Mouse (Mus musculus): Measurements from ENCODE around the gene Mlkl. TPM values are rescaled to one million over a fixed set of nuclear protein-coding genes. Genes with fewer than 3 reads are reported as not detected.
A peak's percentile ranks its signal among the peaks of the same experiment; 100 is the strongest.
"Not testable (repeated sequence)": the region's sequence is repeated elsewhere in the genome, so short reads cannot be mapped to it uniquely, and the experiment has no call there.

The Mlkl gene
- polyA plus RNA-seq, 1 experiment from 2014 or later = 3.7 TPM

DNA sequence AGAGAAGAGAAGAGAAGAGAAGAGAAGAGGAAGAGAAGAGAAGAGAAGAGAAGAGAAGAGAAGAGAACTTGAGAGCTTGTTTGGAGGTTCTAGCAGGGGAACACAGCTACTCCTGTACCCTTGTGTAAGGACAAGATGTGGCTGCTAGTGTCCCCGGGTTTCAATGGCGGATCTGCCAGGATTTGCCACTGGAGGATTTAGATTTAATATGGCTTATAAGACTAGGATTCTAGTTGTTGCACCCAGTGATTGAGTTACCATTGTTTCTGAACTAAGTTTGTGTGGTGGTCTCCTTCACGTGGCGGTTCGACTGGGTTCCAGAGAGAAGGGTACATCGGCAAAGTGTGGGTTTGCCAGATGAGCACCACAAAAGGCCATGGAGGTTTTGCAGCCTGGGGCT lies 24.0 kb downstream of the Mlkl start:
- not testable (repeated sequence) for H3K4me3 ChIP-seq (replicated peaks); ATAC-seq (ENCODE audit: insufficient read depth)
- 87% methylated on average over 6 of the region's 6 CpGs for WGBS (ENCODE audit: insufficient replicate concordance)

DNA sequence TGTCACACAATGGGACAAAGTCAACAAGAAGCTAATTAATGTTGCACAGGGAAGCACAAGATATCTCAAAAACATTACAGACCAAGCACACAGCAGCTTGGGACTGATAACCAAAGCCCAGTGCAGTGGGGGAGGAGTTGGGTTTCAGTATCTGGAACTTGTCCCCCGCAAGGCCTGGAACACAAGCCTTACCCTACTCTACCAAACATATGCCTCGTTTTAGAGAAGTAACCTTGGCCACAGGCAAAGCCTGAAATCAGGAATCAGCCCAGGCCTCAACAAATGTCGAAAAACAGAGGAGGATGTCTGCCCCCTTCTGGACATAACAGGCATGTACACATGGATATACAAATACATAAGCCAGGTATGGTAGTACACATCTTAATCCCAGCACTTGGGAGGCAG lies 25.2 kb downstream of the Mlkl start:
- Histone ChIP-seq H3K27me3 (no peaks in the 10 kb centered on the region), H3K27ac (replicated peaks) (peak overlapping the region; percentile 78), H3K36me3 (replicated peaks) (no peaks in the 10 kb centered on the region), H3K9me3 (replicated peaks) (no peaks in the 10 kb centered on the region), H3K4me1 (replicated peaks) (peaks cover 26% of the 10 kb centered on the region), H3K4me2 (no peak overlapping the region), H3K9ac (no peak overlapping the region), H3K4me3 (replicated peaks) (no peak overlapping the region)
- WGBS (ENCODE audit: insufficient replicate concordance) = 17% methylated on average over 3 of the region's 3 CpGs
- ATAC-seq (ENCODE audit: insufficient read depth) = peak; percentile 94

More for the DNA sequence above, 24.0 kb downstream of the Mlkl start:
- H3K27me3 ChIP-seq; H3K9me3 ChIP-seq (replicated peaks); H3K36me3 ChIP-seq (replicated peaks); H3K9ac ChIP-seq; H3K4me2 ChIP-seq; H3K27ac ChIP-seq (replicated peaks): not testable (repeated sequence)
- peaks cover 26% of the 10 kb centered on the region for H3K4me1 ChIP-seq (replicated peaks)

DNA sequence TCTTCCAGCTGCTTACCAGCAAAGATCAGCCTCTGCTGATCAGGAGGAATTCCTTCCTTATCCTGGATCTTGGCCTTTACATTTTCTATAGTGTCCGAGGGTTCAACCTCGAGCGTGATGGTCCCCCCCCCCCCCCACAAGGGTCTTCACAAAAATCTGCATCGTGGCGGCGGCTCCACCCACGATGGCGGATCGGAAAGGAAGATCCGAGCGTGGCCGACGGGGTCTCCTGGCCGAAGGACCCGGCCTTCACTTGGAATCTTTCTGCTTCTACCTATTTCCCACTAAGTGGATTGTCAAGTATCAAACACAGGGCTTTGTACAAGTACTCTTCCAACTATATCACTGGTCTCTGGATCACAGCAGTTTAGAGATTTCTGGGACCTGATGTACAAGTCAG lies 28.0 kb downstream of the Mlkl start:
- not testable (repeated sequence) for H3K9me3 ChIP-seq (replicated peaks); ATAC-seq (ENCODE audit: insufficient read depth); H3K27me3 ChIP-seq; H3K27ac ChIP-seq (replicated peaks); H3K4me2 ChIP-seq; H3K36me3 ChIP-seq (replicated peaks); H3K4me3 ChIP-seq (replicated peaks); H3K9ac ChIP-seq
- peaks cover 26% of the 10 kb centered on the region for H3K4me1 ChIP-seq (replicated peaks)
- WGBS (ENCODE audit: insufficient replicate concordance) = 79% methylated on average over 15 of the region's 15 CpGs

DNA sequence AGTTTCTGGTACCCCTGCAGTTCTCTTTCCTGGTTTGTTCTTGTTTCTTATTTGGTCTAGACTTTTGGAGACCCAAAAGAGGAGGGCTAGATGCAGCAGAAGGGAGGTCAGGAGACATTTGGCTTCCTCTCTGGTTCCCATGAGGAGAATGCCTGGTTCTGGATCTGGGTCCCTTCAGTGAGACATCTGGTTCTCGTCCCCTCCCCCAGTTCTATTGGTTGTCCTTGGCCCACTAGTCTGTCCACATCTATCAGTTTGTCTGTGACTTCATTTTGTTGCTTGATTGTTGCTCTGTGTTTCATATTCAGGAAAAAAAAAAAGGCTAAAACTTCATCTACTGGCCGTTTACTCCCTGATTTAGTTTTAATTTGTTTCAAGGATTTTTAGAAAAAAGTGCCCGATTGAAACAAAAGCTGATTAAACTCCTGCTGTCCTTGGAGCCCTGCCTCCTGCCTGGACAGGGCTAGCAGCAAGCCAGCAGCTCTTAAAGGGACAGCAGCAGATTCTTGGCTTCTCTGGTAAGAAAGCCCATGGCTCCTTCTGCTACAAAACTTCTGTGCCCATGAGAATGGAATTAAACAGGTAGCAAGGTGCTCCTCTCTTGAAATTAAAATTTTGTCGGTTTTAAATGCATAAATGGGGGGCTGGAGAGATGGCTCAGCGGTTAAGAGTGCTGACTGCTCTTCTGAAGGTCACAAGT lies 32.8 kb downstream of the Mlkl start:
- Histone ChIP-seq H3K36me3 (replicated peaks) (no peaks in the 10 kb centered on the region), H3K4me2 (no peak overlapping the region), H3K4me1 (replicated peaks) (peaks cover 8% of the 10 kb centered on the region), H3K27me3 (no peaks in the 10 kb centered on the region), H3K9me3 (replicated peaks) (no peaks in the 10 kb centered on the region), H3K9ac (no peak overlapping the region), H3K4me3 (replicated peaks) (no peak overlapping the region), H3K27ac (replicated peaks) (no peak overlapping the region)
- ATAC-seq (ENCODE audit: insufficient read depth) = no peak
- WGBS (ENCODE audit: insufficient replicate concordance) = 40% methylated on average over 5 of the region's 5 CpGs

DNA sequence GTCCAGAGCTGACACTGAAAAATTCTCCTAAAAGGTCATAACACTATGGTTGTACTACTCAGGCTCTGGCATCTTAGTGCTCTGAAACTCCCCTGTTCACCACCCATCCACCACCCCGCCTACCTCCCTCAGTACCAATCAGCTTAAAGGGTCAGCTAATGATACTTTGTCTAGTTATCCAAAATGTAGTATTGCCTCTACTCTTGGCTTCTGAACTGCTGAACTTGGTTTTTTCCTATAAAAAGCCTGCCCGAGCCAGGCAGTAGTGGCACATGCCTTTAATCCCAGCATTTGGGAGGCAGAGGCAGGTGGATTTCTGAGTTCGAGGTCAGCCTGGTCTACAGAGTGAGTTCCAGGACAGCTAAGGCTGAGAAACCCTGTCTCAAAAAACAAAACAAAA lies 33.6 kb downstream of the Mlkl start:
- Histone ChIP-seq H3K4me3 (replicated peaks) (no peak overlapping the region), H3K4me1 (replicated peaks) (peaks cover 8% of the 10 kb centered on the region), H3K9me3 (replicated peaks) (no peaks in the 10 kb centered on the region), H3K27me3 (no peaks in the 10 kb centered on the region), H3K27ac (replicated peaks) (no peak overlapping the region), H3K4me2 (no peak overlapping the region), H3K36me3 (replicated peaks) (no peaks in the 10 kb centered on the region), H3K9ac (no peak overlapping the region)
- ATAC-seq (ENCODE audit: insufficient read depth) = no peak
- WGBS (ENCODE audit: insufficient replicate concordance) = 72% methylated on average over 3 of the region's 3 CpGs

GRCm38 (mm10) chr8:111303076-111303803 lies 34.7 kb downstream of the Mlkl start:
- H3K27me3 ChIP-seq; H3K4me3 ChIP-seq (replicated peaks); H3K4me2 ChIP-seq; H3K27ac ChIP-seq (replicated peaks); H3K9me3 ChIP-seq (replicated peaks); H3K9ac ChIP-seq; H3K36me3 ChIP-seq (replicated peaks); ATAC-seq (ENCODE audit: insufficient read depth): not testable (repeated sequence)
- 70% methylated on average over 5 of the region's 5 CpGs for WGBS (ENCODE audit: insufficient replicate concordance)
- peaks cover 14% of the 10 kb centered on the region for H3K4me1 ChIP-seq (replicated peaks)

DNA sequence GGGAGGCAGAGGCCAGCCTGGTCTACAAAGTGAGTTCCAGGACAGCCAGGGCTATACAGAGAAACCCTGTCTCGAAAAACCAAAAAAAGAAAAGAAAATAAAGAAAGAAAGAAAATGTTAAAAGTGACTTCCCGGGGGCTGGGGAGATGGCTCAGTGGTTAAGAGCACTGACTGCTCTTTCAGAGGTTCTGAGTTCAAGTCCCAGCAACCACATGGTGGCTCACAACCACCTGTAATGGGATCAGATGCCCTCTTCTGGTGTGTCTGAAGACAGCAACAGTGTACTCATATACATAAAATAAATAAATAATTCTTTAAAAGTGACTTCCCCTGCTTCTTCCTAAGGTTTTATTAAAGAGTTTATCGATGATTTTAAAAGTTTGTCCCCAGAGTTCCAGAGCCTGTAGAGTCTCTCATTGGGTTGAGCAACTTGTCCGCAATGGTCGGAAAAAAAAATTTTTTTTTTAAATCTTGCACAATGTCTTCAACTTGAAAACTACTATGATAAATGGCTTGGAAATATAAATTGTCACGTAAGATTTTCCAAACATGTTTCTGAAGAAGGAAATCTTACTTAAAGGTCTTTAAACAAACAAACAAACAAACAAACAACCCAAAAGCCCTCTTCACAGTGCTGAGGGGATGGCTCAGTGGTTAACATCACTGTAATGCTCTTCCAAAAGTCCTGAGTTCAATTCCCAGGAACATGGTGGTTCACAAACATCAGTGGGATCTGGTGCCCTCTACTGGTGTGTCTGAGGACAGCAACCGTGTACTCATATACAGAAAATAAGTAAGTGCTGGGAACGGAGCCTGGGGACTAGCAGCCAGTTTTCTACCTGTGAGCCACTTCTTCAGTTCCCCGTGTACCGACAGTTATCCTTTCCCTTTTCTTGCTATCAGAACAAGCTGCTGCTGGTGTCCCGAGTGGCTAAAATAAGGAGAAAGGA lies 37.1 kb downstream of the Mlkl start:
- Histone ChIP-seq H3K36me3 (replicated peaks) (peaks cover 12% of the 10 kb centered on the region), H3K9me3 (replicated peaks) (no peaks in the 10 kb centered on the region), H3K4me1 (replicated peaks) (peaks cover 31% of the 10 kb centered on the region), H3K4me2 (peak overlapping the region; percentile 72), H3K4me3 (replicated peaks) (peak overlapping the region; percentile 95), H3K9ac (peak overlapping the region; percentile 45), H3K27me3 (no peaks in the 10 kb centered on the region), H3K27ac (replicated peaks) (peak overlapping the region; percentile 90)
- 56% methylated on average over 11 of the region's 11 CpGs for WGBS (ENCODE audit: insufficient replicate concordance)
- no peak; the same call in none of the 2 replicates for ATAC-seq (ENCODE audit: insufficient read depth)

DNA sequence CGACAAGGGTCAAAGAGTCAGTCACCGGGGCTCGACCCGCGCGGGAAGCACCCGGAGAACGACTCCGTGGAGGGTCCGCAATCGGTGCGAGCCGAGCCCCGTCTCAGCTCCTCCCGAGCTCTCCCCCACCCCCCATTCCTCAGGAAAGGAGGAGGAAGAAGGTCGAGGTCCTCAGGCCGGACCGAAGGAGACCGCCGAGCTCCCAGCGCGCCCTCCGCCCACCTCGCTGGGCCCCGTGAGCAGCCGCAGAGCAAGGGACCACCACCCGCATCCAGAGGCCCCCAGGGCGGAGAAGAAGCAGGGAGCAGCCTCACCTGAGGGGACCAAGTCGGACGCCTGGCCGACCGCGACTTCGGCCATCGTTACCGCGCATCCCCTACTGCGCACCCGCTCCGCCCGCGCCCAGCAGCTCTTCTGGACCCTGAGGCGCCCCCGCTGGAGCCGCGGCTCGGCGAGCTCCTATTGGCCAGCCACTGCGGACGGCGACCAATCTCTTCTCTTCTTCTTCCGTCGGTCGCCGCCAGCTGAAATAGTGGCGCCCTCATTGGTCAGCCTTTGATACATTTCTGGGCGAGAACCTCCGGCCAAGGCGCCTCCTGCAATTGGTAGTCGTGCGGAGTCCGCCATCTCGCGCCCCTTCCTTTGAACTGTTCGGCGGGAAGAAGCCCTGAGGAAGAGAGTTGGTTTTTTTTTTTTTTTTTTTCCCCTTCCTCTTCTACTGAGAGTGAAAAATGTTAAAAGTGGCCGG lies 38.0 kb downstream of the Mlkl start, which contains the start of gene Rfwd3:
TSS of gene Rfwd3 (minus strand) at position 402 of the 748 bp plus-strand sequence.
- under 1% methylated on average over 67 of the region's 67 CpGs for WGBS (ENCODE audit: insufficient replicate concordance)
- peaks cover 37% of the 10 kb centered on the region for H3K4me1 ChIP-seq (replicated peaks)

DNA sequence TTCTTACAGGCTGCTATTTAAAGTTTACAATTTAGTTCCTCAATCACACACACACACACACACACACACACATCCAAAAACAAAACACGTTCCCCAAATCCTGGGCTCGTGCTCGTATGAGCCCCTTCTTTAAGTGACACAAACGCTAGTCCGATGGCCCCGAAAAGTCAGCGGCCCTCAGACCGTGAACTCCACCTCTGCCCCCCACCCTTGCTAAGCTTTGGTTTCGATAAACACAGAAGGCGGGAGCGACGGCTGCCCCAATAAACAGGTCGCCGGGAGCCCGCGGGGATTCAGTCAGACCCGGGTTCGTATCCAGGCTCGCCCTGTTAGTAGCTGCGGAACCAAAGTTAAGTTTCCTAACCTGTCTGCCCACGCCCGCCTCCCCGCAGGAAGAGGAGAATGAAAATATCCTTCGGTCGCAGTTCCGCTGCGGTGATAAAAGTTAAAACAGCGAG lies 38.6 kb downstream of the Mlkl start:
- H3K4me3 ChIP-seq (replicated peaks) = peak overlapping the region; percentile 95
- peak; percentile 42 for ATAC-seq (ENCODE audit: insufficient read depth)
- peaks cover 26% of the 10 kb centered on the region for H3K36me3 ChIP-seq (replicated peaks)
- H3K27ac ChIP-seq (replicated peaks) = peak overlapping the region; percentile 92
- peak overlapping the region; percentile 67 for H3K4me2 ChIP-seq
- H3K27me3 ChIP-seq = no peaks in the 10 kb centered on the region
- WGBS (ENCODE audit: insufficient replicate concordance) = under 1% methylated on average over 28 of the region's 28 CpGs
- peaks cover 39% of the 10 kb centered on the region for H3K4me1 ChIP-seq (replicated peaks)
- H3K9me3 ChIP-seq (replicated peaks) = no peaks in the 10 kb centered on the region
- peak overlapping the region; percentile 98 for H3K9ac ChIP-seq

More for the DNA sequence above, 38.0 kb downstream of the Mlkl start, which contains the start of gene Rfwd3:
- peaks cover 20% of the 10 kb centered on the region for H3K36me3 ChIP-seq (replicated peaks)
- H3K9ac ChIP-seq = peak within 1 kb of the TSS; percentile 98
- H3K4me2 ChIP-seq = peak within 1 kb of the TSS; percentile 72
- no peaks in the 10 kb centered on the region for H3K9me3 ChIP-seq (replicated peaks)
- peak; percentile 98 for ATAC-seq (ENCODE audit: insufficient read depth)
- peak within 1 kb of the TSS; percentile 92 for H3K27ac ChIP-seq (replicated peaks)
- no peaks in the 10 kb centered on the region for H3K27me3 ChIP-seq
- H3K4me3 ChIP-seq (replicated peaks) = peak within 1 kb of the TSS; percentile 95

GRCm38 (mm10) chr8:111298011-111298410 lies 40.0 kb downstream of the Mlkl start:
- Histone ChIP-seq H3K9me3 (replicated peaks) (no peaks in the 10 kb centered on the region), H3K27ac (replicated peaks) (no peak overlapping the region), H3K36me3 (replicated peaks) (peaks cover 40% of the 10 kb centered on the region), H3K9ac (peak overlapping the region; percentile 51), H3K27me3 (no peaks in the 10 kb centered on the region), H3K4me2 (peak overlapping the region; percentile 67), H3K4me3 (replicated peaks) (peak overlapping the region; percentile 95), H3K4me1 (replicated peaks) (peaks cover 39% of the 10 kb centered on the region)
- WGBS (ENCODE audit: insufficient replicate concordance) = 73% methylated on average over 1 of the region's 1 CpGs
- no peak for ATAC-seq (ENCODE audit: insufficient read depth)
